Mouse (Mus musculus): ENCODE results near the gene Nme9.

Gene Nme9

DNA sequence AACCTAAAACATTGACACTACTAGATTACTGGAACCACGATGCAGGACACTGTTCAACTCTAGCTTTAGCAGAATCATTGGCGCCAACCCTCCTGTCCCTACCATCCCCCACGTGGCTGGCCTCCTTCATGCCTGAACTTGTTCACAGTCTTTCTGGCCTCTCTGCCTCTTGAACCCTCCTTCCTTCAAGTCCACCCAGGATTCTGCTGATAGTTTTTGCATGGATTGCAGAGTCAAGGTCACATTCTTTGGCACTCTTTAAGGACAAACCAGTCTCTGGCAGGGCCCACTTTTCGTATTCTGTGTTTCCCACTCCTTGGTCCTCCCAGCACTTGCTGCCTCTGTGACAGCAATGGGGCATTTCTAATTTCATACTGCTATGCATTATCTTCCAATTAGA, 31.9 kb downstream of the Nme9 start:
- no peak for DNase-seq (ENCODE audit: low spot score)

DNA sequence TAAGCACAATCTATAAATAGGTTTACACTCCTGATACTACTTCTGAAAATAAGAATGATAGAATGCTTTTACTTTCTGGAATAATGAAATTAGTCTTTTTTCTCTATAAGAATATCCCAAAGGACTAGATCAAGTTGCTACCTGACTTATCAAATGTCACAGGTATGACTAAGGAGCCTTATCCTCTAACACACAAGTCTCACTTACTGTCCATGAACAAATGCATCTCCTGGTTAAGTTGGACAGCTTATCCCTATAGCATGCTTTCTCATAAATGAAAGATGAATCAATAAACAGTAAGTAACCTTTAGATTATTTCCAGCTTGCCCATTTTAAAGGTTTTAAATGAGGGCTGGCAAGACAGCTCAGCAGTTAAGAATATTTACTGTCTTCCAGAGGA, 33.4 kb downstream of the Nme9 start:
- DNase-seq (ENCODE audit: low spot score) = no peak

GRCm38 (mm10) chr9:99485144-99485543, 33.9 kb downstream of the Nme9 start:
- no peak for DNase-seq (ENCODE audit: low spot score)

- no peak for DNase-seq (ENCODE audit: low spot score)
These were observed 35.9 kb downstream of the Nme9 start for GRCm38 (mm10) chr9:99487126-99487695.

GRCm38 (mm10) chr9:99487841-99488240, 36.6 kb downstream of the Nme9 start:
- DNase-seq (ENCODE audit: low spot score) = no peak

GRCm38 (mm10) chr9:99491050-99491449, 39.8 kb downstream of the Nme9 start:
- no peak for DNase-seq (ENCODE audit: low spot score)

GRCm38 (mm10) chr9:99492634-99493200, 41.4 kb downstream of the Nme9 start:
- DNase-seq (ENCODE audit: low spot score) = no peak

DNA sequence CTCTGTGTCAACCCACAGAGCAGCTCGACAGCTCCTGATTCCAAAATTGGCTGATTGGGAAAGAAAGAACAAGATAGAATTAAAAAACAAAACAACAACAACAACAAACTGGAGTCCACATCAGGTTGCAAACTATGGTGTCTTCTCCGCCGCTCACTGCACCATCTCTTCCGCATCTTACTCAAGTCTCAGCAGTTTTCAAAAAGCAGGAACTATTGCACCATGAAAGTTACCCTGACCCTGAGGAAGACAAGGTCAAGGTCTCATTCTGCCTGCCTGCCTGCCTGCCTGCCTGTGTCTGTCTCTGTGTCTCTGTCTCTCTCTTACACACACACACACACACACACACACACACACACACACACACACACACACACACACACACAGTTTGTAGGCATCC, 48.1 kb downstream of the Nme9 start:
- no peak for DNase-seq (ENCODE audit: low spot score)

- no peak for DNase-seq (ENCODE audit: low spot score)
These were observed 54.6 kb downstream of the Nme9 start for GRCm38 (mm10) chr9:99505875-99506274.
